Mouse (Mus musculus) adrenal gland, adult 2 months (tissue): Measurements from ENCODE around the gene Josd2. TPM values are rescaled to one million over a fixed set of nuclear protein-coding genes. Genes with fewer than 3 reads are reported as not detected.

Source experiments
- DNase-seq: peaks from one replicate; pipeline ENCODE4 v3.0.0; 2021
- polyA plus RNA-seq: library from polyadenylated mRNA; depleted of rRNA; stranded (reverse); fragments of >200 nt; gene quantifications from 2 replicates; pipeline ENCODE4 v1.2.3, GENCODE M21; 2012
- total RNA-seq, 2 experiments: library from RNA; stranded (reverse); gene quantifications; 2 replicates each; pipeline ENCODE4 v1.2.3; 2021

The Josd2 gene
- total and polyA plus RNA-seq, 3 experiments = 51.2 to 171 (median 61.7) TPM

DNA sequence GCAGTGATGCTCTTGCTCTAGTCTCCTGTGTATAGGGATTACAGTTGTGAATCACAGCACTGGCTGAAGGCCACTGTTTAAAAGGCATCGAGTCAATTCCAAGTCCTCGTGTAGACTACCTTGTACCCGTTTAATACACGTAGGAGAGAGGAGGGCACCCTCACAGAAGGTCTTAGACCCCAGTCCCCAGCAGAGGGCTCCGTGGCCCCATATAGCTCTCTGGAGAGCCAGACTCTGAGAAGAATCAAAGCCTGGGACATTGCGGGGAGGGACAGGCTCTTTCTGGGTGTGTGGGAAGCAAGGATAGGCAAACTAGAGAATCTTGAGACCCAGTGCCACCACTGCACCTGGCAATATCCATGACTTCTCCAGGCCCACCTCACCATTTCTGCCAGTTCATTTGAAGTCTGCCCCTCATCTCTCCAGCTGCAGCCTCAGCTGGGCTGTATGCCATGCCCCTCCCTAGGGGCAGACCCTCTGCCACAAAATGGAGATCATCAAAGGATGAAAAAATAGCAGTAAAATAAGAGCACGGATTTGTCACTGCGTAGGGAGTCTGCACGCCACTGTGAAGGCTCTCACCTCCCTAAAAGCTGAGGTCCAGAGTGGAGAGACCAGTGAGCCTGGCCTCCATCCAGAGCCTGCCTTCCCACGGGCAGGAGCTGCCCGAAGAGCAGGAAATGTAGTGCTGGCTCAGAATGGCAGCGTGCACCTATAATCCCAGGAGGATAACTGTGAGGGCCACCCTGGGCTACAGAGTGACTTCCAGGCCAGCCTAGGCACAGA, 21.5 kb upstream of the Josd2 start:
- no peak for DNase-seq

DNA sequence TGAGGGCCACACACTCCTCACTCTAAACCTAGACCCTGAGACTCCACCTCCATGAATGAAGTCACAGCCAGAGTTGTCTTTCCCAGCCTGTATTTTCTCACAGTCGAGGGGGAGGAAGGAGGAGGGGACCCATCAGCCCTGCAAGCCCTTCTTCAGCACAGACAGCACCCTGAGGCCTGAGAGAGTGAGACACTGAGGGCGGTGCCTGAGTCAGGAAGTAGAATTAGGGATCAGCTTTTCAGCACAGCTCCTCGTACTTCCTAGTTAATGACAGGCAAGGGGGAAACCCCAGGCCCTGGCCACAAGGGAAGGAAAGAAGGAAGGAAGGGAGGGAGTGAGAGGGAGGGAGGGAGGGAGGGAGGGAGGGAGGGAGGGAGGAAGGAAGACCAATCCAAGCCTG, 14.5 kb upstream of the Josd2 start:
- DNase-seq = no peak

DNA sequence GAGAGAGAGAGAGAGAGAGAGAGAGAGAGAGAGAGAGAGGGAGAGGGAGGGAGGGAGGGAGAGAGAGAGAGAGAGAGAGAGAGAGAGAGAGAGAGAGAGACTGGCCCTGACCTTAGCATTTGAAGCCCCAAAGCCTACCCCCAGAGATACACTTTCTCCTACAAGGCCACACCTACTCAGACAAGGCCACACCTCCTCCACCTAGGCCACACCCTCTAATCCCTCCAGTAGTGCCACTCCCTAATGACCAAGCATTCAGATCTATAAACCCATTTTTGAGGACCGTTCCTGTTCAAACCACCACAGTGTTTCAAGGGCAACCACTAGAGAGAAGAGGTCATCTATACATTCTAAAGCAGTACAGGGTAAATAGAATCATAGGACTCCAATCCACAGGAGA, 11.5 kb upstream of the Josd2 start:
- no peak for DNase-seq

DNA sequence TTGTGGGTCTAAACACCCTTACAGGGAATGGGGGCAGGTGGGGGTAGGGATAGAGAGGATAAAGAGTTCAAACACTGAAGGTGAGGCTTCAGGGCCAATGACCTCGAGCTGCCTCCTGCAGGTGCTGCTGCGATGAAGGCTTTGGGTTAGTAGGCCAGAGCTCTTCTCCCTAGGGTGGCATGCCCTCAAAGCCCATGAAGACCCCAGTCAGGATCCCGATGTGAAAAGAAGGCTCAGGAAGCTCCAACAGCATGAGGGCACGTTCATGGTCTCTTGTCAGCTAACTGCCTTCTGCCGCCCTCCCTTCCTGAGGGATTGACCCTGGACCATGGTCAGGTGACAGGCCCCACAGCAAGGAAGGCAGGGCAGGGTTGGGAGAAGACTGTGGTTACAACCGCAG, 7.7 kb upstream of the Josd2 start:
- DNase-seq = no peak

DNA sequence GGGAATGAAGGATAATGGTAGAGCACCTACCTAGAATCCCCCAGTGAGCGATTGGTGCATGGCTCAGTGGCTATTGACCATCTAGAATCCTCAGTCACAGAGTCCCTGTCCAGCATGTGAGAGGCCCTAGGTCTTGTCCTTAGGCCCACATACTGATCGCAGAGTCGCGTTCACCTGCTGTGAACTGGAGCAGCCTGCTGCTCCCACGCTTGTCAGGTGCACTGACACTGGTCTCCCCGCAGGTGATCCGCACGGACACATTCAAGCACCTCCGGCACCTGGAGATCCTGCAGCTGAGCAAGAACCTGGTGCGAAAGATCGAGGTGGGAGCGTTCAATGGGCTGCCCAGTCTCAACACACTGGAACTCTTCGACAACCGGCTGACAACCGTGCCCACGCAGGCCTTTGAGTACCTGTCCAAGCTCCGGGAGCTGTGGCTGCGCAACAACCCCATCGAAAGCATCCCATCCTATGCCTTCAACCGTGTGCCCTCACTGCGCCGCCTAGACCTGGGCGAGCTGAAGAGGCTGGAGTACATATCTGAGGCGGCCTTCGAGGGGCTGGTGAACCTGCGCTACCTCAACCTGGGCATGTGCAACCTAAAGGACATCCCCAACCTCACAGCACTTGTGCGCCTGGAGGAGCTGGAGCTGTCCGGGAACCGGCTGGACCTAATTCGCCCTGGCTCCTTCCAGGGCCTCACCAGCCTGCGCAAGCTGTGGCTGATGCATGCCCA, 6.8 kb upstream of the Josd2 start:
- DNase-seq = no peak

- DNase-seq = no peak
These were observed 6.1 kb upstream of the Josd2 start for GRCm38 (mm10) chr7:44461503-44462217.

GRCm38 (mm10) chr7:44462218-44463055, 5.3 kb upstream of the Josd2 start:
- DNase-seq = no peak

DNA sequence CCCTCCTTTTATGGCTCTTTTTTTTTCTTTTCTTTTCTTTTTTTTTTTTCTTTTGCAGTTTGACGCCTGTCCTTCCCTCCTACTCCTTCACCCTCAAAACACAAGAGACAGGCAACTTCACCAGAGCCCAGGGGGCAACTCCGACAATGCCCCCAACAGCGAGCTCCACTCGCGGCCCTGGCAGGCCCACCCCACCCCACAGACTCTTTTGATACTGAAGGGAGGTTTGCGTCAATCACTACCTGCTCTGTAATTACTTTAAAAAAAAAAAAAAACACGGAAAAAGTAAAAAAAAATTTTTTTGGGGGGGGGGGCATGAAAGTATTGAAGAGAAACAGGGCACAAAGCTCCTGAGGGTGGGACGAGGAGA, 4.7 kb upstream of the Josd2 start:
- DNase-seq = no peak

GRCm38 (mm10) chr7:44463556-44464225, 4.1 kb upstream of the Josd2 start:
- DNase-seq = no peak

GRCm38 (mm10) chr7:44464511-44464910, 3.3 kb upstream of the Josd2 start:
- DNase-seq = no peak

- no peak for DNase-seq
These were observed 2.7 kb upstream of the Josd2 start, which contains the start of gene Aspdh for GRCm38 (mm10) chr7:44465111-44465510. Aspdh (plus strand) TSS chr7:44465391.

DNA sequence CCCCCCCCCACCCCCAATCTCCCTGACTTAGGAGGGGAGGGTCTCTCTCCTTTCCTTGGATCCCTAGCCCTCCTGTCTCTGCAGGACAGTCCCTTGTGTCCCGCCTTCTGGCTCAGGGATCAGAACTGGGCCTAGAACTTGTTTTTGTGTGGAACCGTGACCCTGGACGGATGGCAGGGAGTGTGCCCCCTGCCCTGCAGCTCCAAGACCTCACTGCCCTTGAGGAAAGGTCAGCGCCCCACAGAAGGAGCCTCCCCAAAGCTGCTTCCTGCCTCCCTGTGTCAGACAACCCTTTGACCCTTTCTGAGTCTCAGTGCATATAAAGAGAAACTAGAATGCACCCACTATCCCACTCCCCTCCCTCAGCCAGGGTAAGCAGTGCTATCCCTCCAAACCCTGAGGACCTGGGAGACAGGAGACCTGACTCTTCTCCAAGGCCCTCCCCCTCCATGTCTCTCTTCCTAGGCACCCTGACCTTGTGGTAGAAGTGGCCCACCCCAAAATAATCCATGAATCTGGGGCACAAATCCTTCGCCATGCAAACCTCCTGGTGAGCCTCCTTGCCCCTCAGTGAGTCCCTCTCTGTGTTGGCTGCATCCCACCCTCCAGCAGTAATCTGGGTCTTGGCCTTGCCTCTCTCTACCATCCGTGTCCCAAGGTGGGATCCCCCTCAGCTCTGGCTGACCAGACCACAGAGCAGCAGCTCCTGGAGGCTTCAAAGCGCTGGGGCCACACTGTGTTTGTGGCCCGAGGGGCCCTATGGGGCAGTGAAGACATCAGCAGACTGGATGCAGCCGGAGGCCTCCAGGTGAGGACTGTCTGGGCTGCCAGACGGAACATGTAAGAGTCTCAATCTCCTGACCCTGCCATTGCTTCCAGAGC, 1.5 kb upstream of the Josd2 start:
- no peak for DNase-seq

DNA sequence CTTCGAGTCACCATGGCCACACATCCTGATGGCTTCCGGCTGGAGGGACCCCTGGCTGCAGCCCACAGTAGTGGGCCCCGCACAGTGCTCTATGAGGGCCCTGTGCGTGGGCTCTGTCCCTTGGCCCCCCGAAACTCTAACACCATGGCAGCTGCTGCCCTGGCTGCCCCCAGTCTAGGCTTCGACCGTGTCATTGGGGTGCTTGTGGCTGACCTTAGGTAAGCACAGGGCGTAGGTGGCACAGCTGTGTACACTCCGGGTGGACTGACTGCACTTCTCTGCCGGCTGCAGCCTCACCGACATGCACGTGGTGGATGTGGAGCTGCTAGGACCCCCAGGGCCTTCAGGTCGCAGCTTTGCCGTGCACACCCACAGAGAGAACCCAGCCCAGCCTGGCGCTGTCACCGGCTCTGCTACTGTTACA, 880 bp upstream of the Josd2 start:
- DNase-seq = no peak

DNA sequence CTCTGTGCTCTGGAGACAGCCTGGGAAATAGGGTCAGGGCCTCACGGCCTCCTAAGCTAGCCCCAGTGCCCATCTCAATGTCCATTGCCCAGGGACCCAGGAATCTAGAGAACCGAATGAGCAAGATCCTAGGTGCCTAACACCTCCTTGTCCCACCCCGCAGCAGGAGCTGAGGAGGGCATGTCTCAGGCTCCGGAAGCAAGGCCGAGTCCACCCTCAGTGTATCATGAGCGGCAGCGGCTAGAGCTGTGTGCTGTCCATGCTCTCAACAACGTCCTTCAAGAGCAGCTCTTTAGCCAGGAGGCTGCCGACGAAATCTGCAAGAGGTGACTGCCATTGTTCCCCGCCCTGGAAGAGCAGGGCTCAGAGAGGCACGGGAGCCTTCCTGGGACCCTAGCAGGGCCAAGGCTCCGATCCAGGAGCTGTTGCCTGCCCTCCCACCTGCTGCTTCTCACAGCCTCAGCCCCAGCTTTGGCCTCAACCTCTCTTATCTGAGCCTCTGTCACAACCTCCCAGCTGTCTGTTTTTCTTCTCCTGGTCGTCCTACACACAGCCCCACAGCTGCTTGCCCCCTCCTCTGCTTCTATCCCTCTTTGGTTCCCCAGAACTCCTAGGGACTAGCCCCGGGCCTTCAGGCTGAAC, 985 bp downstream of the Josd2 start:
- no peak for DNase-seq

DNA sequence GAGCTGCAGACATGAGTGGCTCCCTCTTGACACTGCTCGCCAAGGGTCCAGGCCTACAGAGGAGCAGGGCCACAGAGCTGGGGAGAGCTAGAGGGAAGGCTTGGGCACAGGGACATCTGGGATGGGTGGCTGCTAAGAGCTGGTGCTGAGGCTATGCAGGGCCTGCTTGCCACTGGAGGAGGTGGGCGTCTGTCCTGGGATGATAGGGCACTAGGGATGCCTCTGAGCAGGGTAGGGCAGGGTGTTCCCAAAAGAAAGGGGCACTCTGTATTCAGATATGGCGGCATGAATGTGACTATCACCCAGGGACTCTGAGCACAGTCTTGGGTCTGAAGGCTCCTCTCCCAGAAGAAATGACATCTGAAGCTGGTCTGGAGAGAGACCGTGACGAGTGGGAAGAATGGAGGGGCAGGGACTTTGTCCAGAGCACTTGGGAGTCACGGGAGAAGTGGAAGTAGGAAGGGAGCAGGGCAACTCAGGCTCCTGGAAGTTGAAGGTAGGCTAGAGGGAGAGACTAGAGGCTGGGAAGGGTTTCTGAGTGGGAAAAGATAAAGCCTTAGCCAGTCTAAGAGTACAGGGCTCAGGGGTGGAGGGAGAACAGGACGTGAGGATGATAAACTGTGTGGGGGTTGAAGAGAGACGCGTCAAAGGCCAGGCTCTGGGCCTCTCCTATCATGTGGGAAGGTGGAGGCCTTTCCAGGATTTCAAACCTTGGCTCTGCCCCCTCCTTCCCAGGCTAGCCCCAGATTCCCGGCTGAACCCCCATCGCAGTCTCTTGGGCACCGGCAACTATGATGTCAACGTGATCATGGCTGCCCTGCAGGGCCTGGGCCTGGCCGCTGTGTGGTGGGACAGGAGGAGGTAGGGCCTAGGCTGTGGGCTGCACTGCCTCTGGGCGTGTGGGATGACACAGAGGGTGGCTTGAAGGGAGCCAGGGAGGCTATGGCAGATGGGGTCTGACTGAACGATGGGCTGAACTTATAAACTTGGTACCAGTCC, 2.2 kb downstream of the Josd2 start:
- no peak for DNase-seq

- DNase-seq = no peak
These were observed 3.2 kb downstream of the Josd2 start for GRCm38 (mm10) chr7:44470696-44471612.

- DNase-seq = no peak
These were observed 4.2 kb downstream of the Josd2 start for GRCm38 (mm10) chr7:44471880-44472557.
